Mouse (Mus musculus): ENCODE data around the gene Coq7.

Coq7 gene

DNA sequence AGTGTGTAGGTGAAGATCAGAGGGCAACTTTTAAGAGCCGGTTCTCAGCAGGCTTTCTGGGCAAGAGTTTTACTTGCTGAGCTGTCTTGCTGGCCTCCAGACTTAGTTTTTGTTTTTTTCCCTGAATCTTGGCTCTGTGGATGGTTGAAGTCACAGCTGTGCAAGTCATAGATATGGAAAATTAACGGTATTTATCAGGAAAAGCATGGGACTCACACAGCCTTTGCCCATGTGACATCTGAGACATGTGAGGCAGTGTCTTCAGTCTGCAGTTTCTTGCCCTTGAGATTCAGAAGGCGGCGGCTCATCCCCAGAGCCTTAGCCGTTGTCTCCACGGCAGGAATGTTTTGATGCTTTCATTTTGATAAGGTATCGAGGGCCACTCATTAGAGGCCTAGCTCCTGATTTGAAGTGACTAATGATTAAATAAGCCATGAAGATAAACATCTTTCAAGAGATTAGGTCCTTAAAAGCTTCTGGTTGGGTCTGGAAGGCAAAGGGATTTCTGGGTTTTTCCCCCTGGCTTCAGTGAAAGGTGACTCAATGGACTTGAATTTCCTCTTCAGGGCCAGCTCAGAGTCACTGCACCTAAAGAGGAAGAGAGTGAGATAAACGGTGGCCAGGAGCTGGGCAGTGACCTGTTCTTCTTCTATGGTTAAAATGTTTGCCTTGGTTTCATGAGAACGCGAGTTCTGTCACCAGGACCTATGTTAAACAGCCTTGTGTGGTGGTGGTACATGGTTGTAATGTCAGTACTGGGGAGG, 51.9 kb downstream of the Coq7 start:
- no peak overlapping the region for H3K4me3 ChIP-seq (replicated peaks; ENCODE audit: low read length)
- H3K9me3 ChIP-seq (ENCODE audit: low read length): no peaks in the 10 kb centered on the region
- H3K36me3 ChIP-seq (ENCODE audit: insufficient read depth, low read length): no peaks in the 10 kb centered on the region
- no peaks in the 10 kb centered on the region for H3K4me1 ChIP-seq (replicated peaks; ENCODE audit: low read depth, low read length)
- peaks cover 4% of the 10 kb centered on the region; the same call in 1 of the 2 replicates for H3K27me3 ChIP-seq (ENCODE audit: insufficient read depth, low read length)
- TF ChIP-seq NANOG (IDR thresholded peaks at IDR 0.05; ENCODE audit: borderline replicate concordance, low read length) (no peak), CTCF (conservative IDR thresholded peaks at IDR 0.05; ENCODE audit: low read length) (no peak), POU5F1 (IDR thresholded peaks at IDR 0.05; ENCODE audit: borderline replicate concordance, low read length) (no peak)

GRCm38 (mm10) chr7:118480160-118480709, 52.9 kb downstream of the Coq7 start:
- peaks cover 3% of the 10 kb centered on the region for H3K9me3 ChIP-seq (ENCODE audit: low read length)
- TF ChIP-seq CTCF (conservative IDR thresholded peaks at IDR 0.05; ENCODE audit: low read length): no peak
- no peak for TF ChIP-seq POU5F1 (IDR thresholded peaks at IDR 0.05; ENCODE audit: borderline replicate concordance, low read length)
- TF ChIP-seq NANOG (IDR thresholded peaks at IDR 0.05; ENCODE audit: borderline replicate concordance, low read length): no peak
- H3K27me3 ChIP-seq (ENCODE audit: insufficient read depth, low read length): peaks cover 4% of the 10 kb centered on the region; the same call in 1 of the 2 replicates
- no peaks in the 10 kb centered on the region for H3K4me1 ChIP-seq (replicated peaks; ENCODE audit: low read depth, low read length)
- no peaks in the 10 kb centered on the region for H3K36me3 ChIP-seq (ENCODE audit: insufficient read depth, low read length)
- H3K4me3 ChIP-seq (replicated peaks; ENCODE audit: low read length): no peak overlapping the region

DNA sequence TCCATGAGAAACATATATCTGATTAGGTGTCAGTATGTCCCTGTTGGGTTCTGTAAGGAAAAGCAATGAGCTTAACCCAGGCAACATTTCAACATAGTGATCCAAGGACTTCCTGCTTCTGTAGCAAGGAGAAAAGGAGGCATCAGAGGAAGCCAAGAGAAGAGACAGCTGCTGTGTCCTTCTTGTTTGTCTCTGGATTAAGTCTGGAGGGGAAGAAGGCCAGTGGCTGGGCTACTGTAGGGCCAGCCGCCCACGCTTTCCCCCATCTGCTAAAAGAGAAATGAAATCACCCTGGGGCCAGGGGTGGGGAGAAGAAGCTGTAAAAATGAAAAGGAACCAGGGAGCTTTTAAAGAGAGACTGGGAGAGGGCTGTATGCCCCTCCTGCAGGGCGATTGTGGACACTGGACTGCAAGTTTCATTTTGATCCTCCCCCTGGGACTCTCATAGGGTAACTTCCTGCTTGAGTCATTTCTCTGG, 54.3 kb downstream of the Coq7 start:
- peaks cover 13% of the 10 kb centered on the region for H3K9me3 ChIP-seq (ENCODE audit: low read length)
- H3K4me1 ChIP-seq (replicated peaks; ENCODE audit: low read depth, low read length): no peaks in the 10 kb centered on the region
- no peaks in the 10 kb centered on the region for H3K36me3 ChIP-seq (ENCODE audit: insufficient read depth, low read length)
- H3K27me3 ChIP-seq (ENCODE audit: insufficient read depth, low read length): 0 out of 2 replicates have a peak, but pooled peaks cover 4% of the 10 kb centered on the region
- H3K4me3 ChIP-seq (replicated peaks; ENCODE audit: low read length): no peak overlapping the region
- TF ChIP-seq POU5F1 (IDR thresholded peaks at IDR 0.05; ENCODE audit: borderline replicate concordance, low read length) (no peak), NANOG (IDR thresholded peaks at IDR 0.05; ENCODE audit: borderline replicate concordance, low read length) (no peak), CTCF (conservative IDR thresholded peaks at IDR 0.05; ENCODE audit: low read length) (no peak)

GRCm38 (mm10) chr7:118476428-118476827, 56.7 kb downstream of the Coq7 start:
- no peaks in the 10 kb centered on the region for H3K4me1 ChIP-seq (replicated peaks; ENCODE audit: low read depth, low read length)
- TF ChIP-seq NANOG (IDR thresholded peaks at IDR 0.05; ENCODE audit: borderline replicate concordance, low read length) (no peak), POU5F1 (IDR thresholded peaks at IDR 0.05; ENCODE audit: borderline replicate concordance, low read length) (no peak), CTCF (conservative IDR thresholded peaks at IDR 0.05; ENCODE audit: low read length) (no peak)
- no peak overlapping the region for H3K4me3 ChIP-seq (replicated peaks; ENCODE audit: low read length)
- H3K9me3 ChIP-seq (ENCODE audit: low read length): peaks cover 16% of the 10 kb centered on the region
- no peaks in the 10 kb centered on the region for H3K36me3 ChIP-seq (ENCODE audit: insufficient read depth, low read length)
- no peaks in the 10 kb centered on the region for H3K27me3 ChIP-seq (ENCODE audit: insufficient read depth, low read length)

GRCm38 (mm10) chr7:118475008-118475705, 58.0 kb downstream of the Coq7 start:
- peaks cover 16% of the 10 kb centered on the region for H3K9me3 ChIP-seq (ENCODE audit: low read length)
- no peak overlapping the region for H3K4me3 ChIP-seq (replicated peaks; ENCODE audit: low read length)
- H3K36me3 ChIP-seq (ENCODE audit: insufficient read depth, low read length): no peaks in the 10 kb centered on the region
- TF ChIP-seq NANOG (IDR thresholded peaks at IDR 0.05; ENCODE audit: borderline replicate concordance, low read length) (no peak), CTCF (conservative IDR thresholded peaks at IDR 0.05; ENCODE audit: low read length) (no peak), POU5F1 (IDR thresholded peaks at IDR 0.05; ENCODE audit: borderline replicate concordance, low read length) (no peak)
- no peaks in the 10 kb centered on the region for H3K27me3 ChIP-seq (ENCODE audit: insufficient read depth, low read length)
- H3K4me1 ChIP-seq (replicated peaks; ENCODE audit: low read depth, low read length): no peaks in the 10 kb centered on the region

DNA sequence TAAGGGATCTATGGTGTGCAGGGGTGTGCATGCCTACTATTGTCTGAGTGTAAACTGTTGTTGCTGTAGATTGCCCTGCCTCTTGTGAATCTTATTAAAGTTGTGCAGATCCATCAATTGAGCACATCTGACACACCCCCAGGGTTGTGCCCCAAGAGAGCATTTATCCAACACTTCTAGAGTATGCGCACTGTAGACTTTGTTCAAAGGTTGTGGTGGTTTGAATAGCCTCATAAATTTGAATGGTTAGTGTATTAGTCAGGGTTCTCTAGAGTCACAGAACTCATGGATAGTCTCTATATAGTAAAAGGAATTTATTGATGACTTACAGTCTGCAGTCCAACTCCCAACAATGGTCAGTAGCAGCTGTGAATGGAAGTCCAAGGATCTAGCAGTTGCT, 60.3 kb downstream of the Coq7 start:
- peaks cover 16% of the 10 kb centered on the region for H3K9me3 ChIP-seq (ENCODE audit: low read length)
- H3K4me1 ChIP-seq (replicated peaks; ENCODE audit: low read depth, low read length): no peaks in the 10 kb centered on the region
- TF ChIP-seq POU5F1 (IDR thresholded peaks at IDR 0.05; ENCODE audit: borderline replicate concordance, low read length) (no peak), NANOG (IDR thresholded peaks at IDR 0.05; ENCODE audit: borderline replicate concordance, low read length) (no peak), CTCF (conservative IDR thresholded peaks at IDR 0.05; ENCODE audit: low read length) (no peak)
- H3K27me3 ChIP-seq (ENCODE audit: insufficient read depth, low read length): no peaks in the 10 kb centered on the region
- H3K4me3 ChIP-seq (replicated peaks; ENCODE audit: low read length): no peak overlapping the region
- no peaks in the 10 kb centered on the region for H3K36me3 ChIP-seq (ENCODE audit: insufficient read depth, low read length)

- H3K9me3 ChIP-seq (ENCODE audit: low read length): no peaks in the 10 kb centered on the region; the same call in 1 of the 2 replicates
- peaks cover 2% of the 10 kb centered on the region; the same call in 1 of the 2 replicates for H3K4me1 ChIP-seq (replicated peaks; ENCODE audit: low read depth, low read length)
- no peaks in the 10 kb centered on the region for H3K27me3 ChIP-seq (ENCODE audit: insufficient read depth, low read length)
- H3K36me3 ChIP-seq (ENCODE audit: insufficient read depth, low read length): no peaks in the 10 kb centered on the region
- TF ChIP-seq POU5F1 (IDR thresholded peaks at IDR 0.05; ENCODE audit: borderline replicate concordance, low read length) (no peak), NANOG (IDR thresholded peaks at IDR 0.05; ENCODE audit: borderline replicate concordance, low read length) (no peak), CTCF (conservative IDR thresholded peaks at IDR 0.05; ENCODE audit: low read length) (no peak)
- no peak overlapping the region for H3K4me3 ChIP-seq (replicated peaks; ENCODE audit: low read length)
Measured at GRCm38 (mm10) chr7:118468060-118468459, 65.1 kb downstream of the Coq7 start.

DNA sequence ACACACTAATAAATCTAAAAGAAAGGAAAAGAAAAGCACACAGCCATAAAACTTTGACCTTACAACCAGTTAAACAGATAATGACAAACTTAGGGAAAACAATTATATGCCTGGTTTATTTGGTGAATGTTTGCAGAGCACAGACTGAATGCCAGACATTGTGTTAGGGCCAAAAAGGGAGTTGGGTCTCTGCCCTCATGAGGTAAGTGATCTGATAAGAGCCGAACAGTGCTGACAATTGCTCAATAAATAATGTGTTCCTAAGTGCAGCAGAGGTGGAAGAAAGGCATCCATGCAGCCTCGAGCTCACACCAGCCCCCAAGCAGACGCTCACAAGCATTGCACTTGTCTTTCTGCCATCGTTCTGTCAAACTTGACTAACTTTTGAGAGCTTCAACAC, 68.7 kb downstream of the Coq7 start:
- H3K36me3 ChIP-seq (ENCODE audit: insufficient read depth, low read length): no peaks in the 10 kb centered on the region
- H3K27me3 ChIP-seq (ENCODE audit: insufficient read depth, low read length): peaks cover 4% of the 10 kb centered on the region; the same call in 1 of the 2 replicates
- peaks cover 7% of the 10 kb centered on the region; the same call in 1 of the 2 replicates for H3K4me1 ChIP-seq (replicated peaks; ENCODE audit: low read depth, low read length)
- no peak for TF ChIP-seq POU5F1 (IDR thresholded peaks at IDR 0.05; ENCODE audit: borderline replicate concordance, low read length)
- no peaks in the 10 kb centered on the region for H3K9me3 ChIP-seq (ENCODE audit: low read length)
- H3K4me3 ChIP-seq (replicated peaks; ENCODE audit: low read length): no peak overlapping the region

Measured in E14TG2a.4 (cell line).